Mouse (Mus musculus): ENCODE measurements around the gene Unc45a. TPM values are rescaled to one million over a fixed set of nuclear protein-coding genes. Genes with fewer than 3 reads are reported as not detected.
A peak's percentile ranks its signal among the peaks of the same experiment; 100 is the strongest.

The Unc45a gene
- total and polyA plus RNA-seq, 3 experiments: 7.9 to 21.8 (median 16.8) TPM

DNA sequence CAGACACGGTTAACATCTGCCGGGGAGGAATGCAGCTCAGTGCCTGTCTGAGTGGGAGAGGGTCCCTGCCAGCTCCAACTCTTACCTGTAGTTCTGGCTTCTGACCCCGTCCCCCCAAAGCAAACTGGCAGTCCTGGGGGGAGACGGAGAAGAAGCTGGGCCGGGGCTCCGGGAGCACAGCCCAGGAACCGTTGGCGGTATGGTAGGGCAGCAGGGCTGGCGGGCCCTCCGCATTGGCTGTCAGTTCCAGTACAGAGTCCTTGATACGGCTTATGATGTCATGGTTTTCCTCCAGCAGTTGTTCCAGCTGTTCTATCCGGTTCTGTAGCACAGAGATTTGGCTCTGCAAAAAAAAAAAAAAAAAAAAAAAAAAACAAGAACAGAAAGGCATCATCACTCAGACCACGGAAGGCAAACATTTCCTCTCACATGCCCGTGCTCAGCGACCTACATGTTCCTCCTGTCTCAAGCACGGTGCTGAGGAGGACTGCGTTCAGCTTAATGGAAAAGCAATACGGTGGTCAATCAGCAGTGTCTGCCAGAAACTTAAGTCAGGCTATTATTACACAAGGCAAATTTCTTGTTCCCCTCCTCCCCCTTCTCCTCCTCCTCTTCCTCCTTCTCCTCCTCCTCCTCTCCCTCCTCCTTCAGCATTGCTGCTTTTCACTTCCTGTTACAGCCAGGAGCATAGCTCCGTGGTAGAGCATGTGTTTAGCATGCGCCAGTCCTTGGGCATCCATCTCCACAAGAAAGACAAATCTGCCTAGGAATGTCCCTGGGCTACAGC is 28.0 kb upstream of the Unc45a start (continued):
- no peak for TF ChIP-seq ZMIZ1 (IDR thresholded peaks at IDR 0.05; ENCODE audit: low read depth, low read length)
- no peak for TF ChIP-seq USF1 (IDR thresholded peaks at IDR 0.05; ENCODE audit: low read depth, low read length)
- no peak for TF ChIP-seq POLR2AphosphoS2 (IDR thresholded peaks at IDR 0.05; ENCODE audit: low read depth, low read length)
- no peak for TF ChIP-seq HCFC1 (IDR thresholded peaks at IDR 0.05; ENCODE audit: low read depth, low read length)
- peak; percentile 62 for TF ChIP-seq EP300 (IDR thresholded peaks at IDR 0.05; ENCODE audit: low read length)
- TF ChIP-seq MEF2A (IDR thresholded peaks at IDR 0.05; ENCODE audit: borderline replicate concordance, low read depth, low read length): peak; percentile 12; the same call in 1 of the 2 replicates
- TF ChIP-seq JUND (conservative IDR thresholded peaks at IDR 0.05; ENCODE audit: low read depth, low read length): no peak
- TF ChIP-seq TBP (conservative IDR thresholded peaks at IDR 0.05; ENCODE audit: low read depth, low read length): peak; percentile 37; the same call in 1 of the 2 replicates
- peak; percentile 97 for TF ChIP-seq ZNF384 (IDR thresholded peaks at IDR 0.05; ENCODE audit: low read depth, low read length)
- TF ChIP-seq JUN (IDR thresholded peaks at IDR 0.05; ENCODE audit: insufficient read depth, low read depth, low read length): no peak
- no peak for TF ChIP-seq IRF4 (IDR thresholded peaks at IDR 0.05; ENCODE audit: low read depth, low read length)
- TF ChIP-seq BHLHE40 (IDR thresholded peaks at IDR 0.05; ENCODE audit: low read depth, low read length): peak; percentile 73
- peak; percentile 80 for TF ChIP-seq MAX (IDR thresholded peaks at IDR 0.05; ENCODE audit: low read length)
- no peak for TF ChIP-seq MXI1 (IDR thresholded peaks at IDR 0.05; ENCODE audit: low read depth, low read length)
- TF ChIP-seq CTCF (conservative IDR thresholded peaks at IDR 0.05 in 1 of 2, IDR thresholded peaks at IDR 0.05 in 1 of 2; ENCODE audit: low read depth in 2 of 2, low read length in 2 of 2): no peak
- TF ChIP-seq ELF1 (IDR thresholded peaks at IDR 0.05; ENCODE audit: low read depth, low read length): peak; percentile 61
- no peak for TF ChIP-seq PAX5 (IDR thresholded peaks at IDR 0.05; ENCODE audit: low read length)
- no peak for TF ChIP-seq KAT2A (IDR thresholded peaks at IDR 0.05; ENCODE audit: insufficient replicate concordance, low read length)
- TF ChIP-seq E2F4 (IDR thresholded peaks at IDR 0.05; ENCODE audit: insufficient replicate concordance, low read depth, low read length): no peak
- no peak; the same call in 1 of the 2 replicates for TF ChIP-seq RCOR1 (conservative IDR thresholded peaks at IDR 0.05; ENCODE audit: low read depth, low read length)
- no peak for TF ChIP-seq NRF1 (IDR thresholded peaks at IDR 0.05; ENCODE audit: low read depth, low read length)
- no peak for TF ChIP-seq ZC3H11A (IDR thresholded peaks at IDR 0.05; ENCODE audit: low read depth, low read length)

DNA sequence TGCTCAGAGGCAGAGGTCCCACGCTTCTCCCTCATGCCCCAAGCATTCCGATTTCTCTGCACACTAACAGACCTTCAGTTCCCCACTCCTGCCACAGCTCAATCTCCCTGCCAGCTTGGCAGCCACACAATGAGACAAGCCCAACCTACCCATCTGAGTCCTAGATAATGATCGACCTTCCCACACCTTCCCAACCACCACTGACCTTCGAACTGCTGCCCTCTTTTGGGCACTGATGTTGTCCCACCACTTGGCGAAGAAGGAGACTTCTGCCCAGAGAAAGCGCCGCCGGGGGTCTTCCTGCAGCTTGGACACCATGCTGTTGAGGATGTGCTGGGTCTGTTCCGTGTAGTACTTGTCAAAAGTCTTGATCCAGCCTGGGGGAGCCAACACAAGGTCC is 27.2 kb upstream of the Unc45a start:
- Histone ChIP-seq H3K79me2 (replicated peaks; ENCODE audit: control insufficient read depth, extremely low read depth, insufficient read depth, poor library complexity, severe bottlenecking) (peaks cover 6% of the 10 kb centered on the region), H3K9ac (ENCODE audit: insufficient read depth, low read depth) (no peak overlapping the region), H3K9me3 (replicated peaks; ENCODE audit: low read length) (no peaks in the 10 kb centered on the region), H3K27ac (ENCODE audit: insufficient read depth, low read depth) (no peak overlapping the region), H3K36me3 (replicated peaks in 1 of 2; ENCODE audit: control insufficient read depth in 1 of 2, insufficient read depth in 1 of 2, low read length in 1 of 2) (peaks cover 45 to 50% of the 10 kb centered on the region in 2 experiments), H3K4me1 (ENCODE audit: control insufficient read depth in 1 of 2, insufficient read depth in 2 of 2) (peaks cover 7 to 42% of the 10 kb centered on the region in 2 experiments), H3K27me3 (replicated peaks) (no peaks in the 10 kb centered on the region), H3K4me2 (ENCODE audit: insufficient read depth, low read depth, poor library complexity, severe bottlenecking) (no peak overlapping the region), H3K4me3 (replicated peaks in 1 of 3; ENCODE audit: low read depth in 2 of 3, low read length in 2 of 3, poor library complexity in 1 of 3) (no peak overlapping the region)
- DNase-seq (ENCODE audit: extremely low read depth): no peak
- no peak for TF ChIP-seq JUND (conservative IDR thresholded peaks at IDR 0.05; ENCODE audit: low read depth, low read length)
- no peak for TF ChIP-seq TBP (conservative IDR thresholded peaks at IDR 0.05; ENCODE audit: low read depth, low read length)
- no peak for TF ChIP-seq SIN3A (IDR thresholded peaks at IDR 0.05; ENCODE audit: low read length)
- TF ChIP-seq E2F4 (IDR thresholded peaks at IDR 0.05; ENCODE audit: insufficient replicate concordance, low read depth, low read length): no peak
- no peak for TF ChIP-seq NELFE (IDR thresholded peaks at IDR 0.05; ENCODE audit: low read depth, low read length)
- TF ChIP-seq CTCF (conservative IDR thresholded peaks at IDR 0.05 in 1 of 2, IDR thresholded peaks at IDR 0.05 in 1 of 2; ENCODE audit: low read depth in 2 of 2, low read length in 2 of 2): no peak
- no peak for TF ChIP-seq PAX5 (IDR thresholded peaks at IDR 0.05; ENCODE audit: low read length)
- TF ChIP-seq CHD2 (IDR thresholded peaks at IDR 0.05; ENCODE audit: low read length): no peak
- no peak for TF ChIP-seq RCOR1 (conservative IDR thresholded peaks at IDR 0.05; ENCODE audit: low read depth, low read length)
- TF ChIP-seq GABPA (IDR thresholded peaks at IDR 0.05; ENCODE audit: insufficient replicate concordance, low read depth, low read length): no peak
- TF ChIP-seq USF2 (conservative IDR thresholded peaks at IDR 0.05; ENCODE audit: low read depth, low read length): no peak
- TF ChIP-seq MAFK (IDR thresholded peaks at IDR 0.05; ENCODE audit: insufficient replicate concordance, low read length): no peak
- TF ChIP-seq EP300 (IDR thresholded peaks at IDR 0.05; ENCODE audit: low read length): no peak
- no peak for TF ChIP-seq SMC3 (IDR thresholded peaks at IDR 0.05; ENCODE audit: low read depth, low read length)
- TF ChIP-seq BHLHE40 (IDR thresholded peaks at IDR 0.05; ENCODE audit: low read depth, low read length): no peak
- no peak for TF ChIP-seq HCFC1 (IDR thresholded peaks at IDR 0.05; ENCODE audit: low read depth, low read length)
- no peak for TF ChIP-seq UBTF (IDR thresholded peaks at IDR 0.05; ENCODE audit: low read depth, low read length)
- TF ChIP-seq CHD1 (IDR thresholded peaks at IDR 0.05; ENCODE audit: low read depth, low read length): no peak
- TF ChIP-seq ZC3H11A (IDR thresholded peaks at IDR 0.05; ENCODE audit: low read depth, low read length): no peak
- dilution Hi-C loops (cut with MboI; ENCODE audit: extremely low pct_ligation_motif_present, extremely low pct_unique_long_range_greater_than_20kb, low sequenced_read_pairs): no loop called here
- in situ Hi-C loops (cut with MboI; ENCODE audit: low pct_ligation_motif_present, low pct_unique_long_range_greater_than_20kb, low sequenced_read_pairs): no loop called here
